Mouse (Mus musculus) gastrocnemius, adult 2 months (tissue): Measurements from ENCODE around the gene Ptges. TPM values are rescaled to one million over a fixed set of nuclear protein-coding genes. Genes with fewer than 3 reads are reported as not detected.
A peak's percentile ranks its signal among the peaks of the same experiment; 100 is the strongest.

Source experiments
- DNase-seq: peaks from one replicate; pipeline ENCODE4 v3.0.0; 2022
- H3K27ac ChIP-seq: fragments of 200-600 bp; 2 replicates; pipeline ENCODE4 v1.8.1; 2022; ENCODE audit warnings: mild to moderate bottlenecking
- H3K4me3 ChIP-seq: fragments of 200-600 bp; 2 replicates; pipeline ENCODE4 v1.8.1; 2022; ENCODE audit warnings: mild to moderate bottlenecking, moderate library complexity
- CTCF ChIP-seq: fragments of 200-600 bp; IDR thresholded peaks from 2 replicates; pipeline ENCODE4 v1.8.1; 2022; ENCODE audit warnings: antibody characterized with exemption, mild to moderate bottlenecking, moderate library complexity
- intact Hi-C: fragments of 180-260 bp; cut with DNase I; formaldehyde crosslinking; loops from one replicate; pipeline ENCODE4 v1.15.1; 2025
- total RNA-seq, 2 experiments: library from RNA; stranded (reverse); gene quantifications; 2 replicates each; pipeline ENCODE4 v1.2.3; 2021

Gene Ptges
- total RNA-seq, 2 experiments from 2014 or later = 2.9 to 3.7 TPM

DNA sequence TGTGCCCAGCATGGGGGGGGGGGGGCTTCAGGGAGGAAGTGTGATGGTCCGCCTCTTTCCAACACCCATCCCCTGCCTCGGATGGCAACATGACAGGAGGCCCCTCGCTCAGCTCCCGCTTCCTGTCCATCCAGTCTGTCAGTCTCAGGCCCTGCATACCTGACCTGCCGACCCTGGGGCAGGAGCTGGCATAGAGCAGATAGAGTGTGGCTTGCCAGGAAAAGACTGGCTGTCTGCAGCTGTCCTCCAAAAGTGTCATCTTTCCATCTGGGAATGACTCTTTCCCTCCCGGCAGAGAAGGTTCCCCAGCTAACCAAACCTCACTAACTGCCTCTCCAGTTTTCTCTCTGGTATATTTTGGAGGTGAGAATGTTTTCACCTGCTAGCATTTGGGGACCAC is 79.1 kb downstream of the Ptges start:
- peak; percentile 57 for DNase-seq
- no peak for TF ChIP-seq CTCF
- Histone ChIP-seq H3K4me3 (no peak overlapping the region), H3K27ac (peak overlapping the region; percentile 44; the same call in 1 of the 2 replicates)
- intact Hi-C loops = no loop called here

DNA sequence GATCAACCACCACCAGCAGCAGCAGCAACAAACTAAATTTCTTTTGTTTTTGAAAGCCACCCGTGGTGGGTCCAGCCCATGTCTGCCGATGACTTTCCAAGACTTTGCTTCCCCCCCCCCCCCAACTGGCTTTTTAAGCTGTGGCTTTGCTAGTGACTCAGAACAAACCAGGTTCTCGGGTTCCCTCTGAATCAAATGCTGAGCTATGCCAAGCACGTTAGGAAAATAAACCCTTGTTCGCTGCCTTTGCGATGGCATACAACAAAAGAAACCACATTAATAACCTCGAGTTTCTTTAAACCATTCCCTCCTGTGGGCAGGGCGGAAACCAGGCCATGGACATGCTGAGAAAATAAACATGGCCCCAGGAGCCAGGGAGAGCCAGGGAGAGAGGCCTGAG is 81.5 kb downstream of the Ptges start:
- no peak for DNase-seq
- TF ChIP-seq CTCF = no peak
- no peak overlapping the region for H3K27ac ChIP-seq
- intact Hi-C loops = no loop called here
- H3K4me3 ChIP-seq = no peak overlapping the region

DNA sequence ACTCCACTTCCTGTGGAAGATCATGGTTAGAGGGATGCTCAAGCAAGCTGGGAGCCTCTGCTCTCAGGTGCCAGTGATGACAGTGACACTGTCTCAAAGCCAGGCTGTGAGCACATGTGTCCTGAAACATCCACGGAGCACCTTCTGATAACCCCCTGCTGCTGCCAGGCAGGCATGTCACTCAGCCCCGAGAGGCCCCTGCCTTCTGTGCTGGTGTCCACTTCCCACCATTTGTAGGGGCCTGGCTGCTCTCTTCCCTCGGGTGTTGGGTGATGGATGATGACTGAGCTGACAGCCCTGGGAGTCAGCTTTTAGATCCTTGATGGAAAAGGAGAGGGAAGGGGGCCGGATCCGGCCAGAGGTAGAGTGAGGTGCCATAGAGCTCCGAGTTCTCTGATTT is 82.9 kb downstream of the Ptges start:
- intact Hi-C loops = no loop called here
- TF ChIP-seq CTCF = no peak
- Histone ChIP-seq H3K4me3 (peak overlapping the region; percentile 75), H3K27ac (no peak overlapping the region)
- no peak for DNase-seq

DNA sequence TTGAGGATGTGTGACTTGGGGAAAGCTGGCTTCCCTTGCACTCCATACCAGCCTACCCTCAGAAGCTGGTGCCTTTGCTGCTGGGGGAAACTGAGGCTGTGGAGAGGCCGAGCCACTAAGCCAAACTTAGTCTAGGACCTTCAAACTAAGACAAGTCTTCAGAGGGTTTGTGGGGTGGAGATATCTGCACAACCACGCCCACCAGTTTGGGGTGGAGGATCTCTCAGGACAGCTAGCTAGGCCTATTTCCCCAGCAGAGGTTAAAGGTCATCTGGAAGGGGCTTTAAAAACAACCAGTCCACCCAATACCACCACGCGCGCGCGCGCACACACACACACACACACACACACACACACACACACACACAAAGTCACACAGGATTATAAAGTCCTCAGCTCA is 83.4 kb downstream of the Ptges start:
- no peak for DNase-seq
- no peak for TF ChIP-seq CTCF
- intact Hi-C loops = no loop called here
- no peak overlapping the region for H3K27ac ChIP-seq
- peak overlapping the region; percentile 75 for H3K4me3 ChIP-seq

DNA sequence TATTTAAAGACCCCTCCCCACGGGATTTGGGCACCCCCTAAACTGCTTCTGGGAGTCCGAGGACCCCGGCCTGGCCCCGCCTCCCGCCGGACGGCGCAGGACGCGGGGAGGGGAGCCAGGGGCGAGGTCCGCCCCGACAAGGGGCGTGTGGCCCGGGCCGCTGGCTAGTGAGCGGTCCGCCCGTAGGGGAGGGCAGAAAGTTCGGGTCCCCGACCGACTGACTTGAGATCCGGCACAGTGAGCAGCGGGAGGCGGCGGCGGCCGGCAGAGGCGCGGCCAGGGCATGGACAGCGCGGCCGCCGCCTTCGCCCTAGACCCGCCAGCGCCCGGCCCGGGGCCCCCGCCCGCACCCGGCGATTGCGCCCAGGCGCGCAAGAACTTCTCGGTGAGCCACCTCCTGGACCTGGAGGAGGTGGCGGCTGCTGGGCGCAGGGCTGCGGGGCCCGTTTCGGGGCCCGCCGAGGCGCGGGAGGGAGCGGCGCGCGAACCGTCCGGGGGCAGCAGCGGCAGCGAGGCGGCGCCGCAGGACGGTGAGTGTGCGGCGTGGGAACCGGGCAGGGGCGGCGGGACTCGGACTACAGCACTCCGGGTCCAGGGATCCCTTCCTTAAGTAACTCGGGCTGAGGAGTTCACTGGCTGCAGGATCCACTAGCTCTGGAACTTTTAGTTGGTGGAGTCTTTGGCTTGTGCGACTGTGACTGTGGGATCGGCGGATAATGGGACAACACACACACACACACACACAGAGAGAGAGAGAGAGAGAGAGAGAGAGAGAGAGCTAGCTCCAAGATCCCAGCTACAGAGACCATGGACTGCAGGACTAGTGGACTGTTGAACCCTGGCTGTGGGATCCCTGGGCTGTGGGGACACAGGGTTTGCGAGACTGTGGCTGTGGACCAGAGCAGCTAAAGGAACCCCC is 84.3 kb downstream of the Ptges start:
- peak overlapping the region; percentile 63 for H3K27ac ChIP-seq
- intact Hi-C loops = no loop called here
- peak; percentile 35 for TF ChIP-seq CTCF
- DNase-seq = peak; percentile 70
- H3K4me3 ChIP-seq = peak overlapping the region; percentile 75

DNA sequence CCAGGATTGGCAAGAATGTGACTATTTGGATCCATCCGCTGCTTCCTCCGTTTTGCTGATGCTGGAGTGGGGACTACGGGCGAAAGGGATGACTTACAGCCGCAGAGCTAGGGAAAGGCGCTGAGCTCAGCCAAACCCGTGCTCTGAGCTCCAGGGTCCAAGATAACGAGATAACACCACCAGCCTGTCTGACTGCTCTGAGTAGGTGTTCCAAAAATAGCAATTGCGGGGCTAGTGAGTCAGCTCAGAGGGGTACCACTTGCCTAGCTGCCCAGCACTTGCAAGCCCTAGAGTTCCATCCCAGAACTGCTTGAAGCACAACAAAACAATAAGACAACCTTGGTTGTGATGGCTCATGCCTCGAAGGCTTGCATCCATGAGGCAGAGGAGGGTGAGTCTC is 87.0 kb downstream of the Ptges start:
- intact Hi-C loops = no loop called here
- H3K27ac ChIP-seq = no peak overlapping the region

More for the DNA sequence above, 87.0 kb downstream of the Ptges start:
- H3K4me3 ChIP-seq = no peak overlapping the region
- TF ChIP-seq CTCF = no peak
- no peak for DNase-seq

Other genes with a start within 250 kb of the Ptges start
- gene 1700001O22Rik, start 126.2 kb downstream of the Ptges start, total RNA-seq = 10 to 100 TPM in 1 of 2 experiments, under 1 TPM in 1; 0.33 to 22.0 TPM
- gene Ntmt1, start 122.0 kb downstream of the Ptges start, total RNA-seq = 10 to 100 TPM; 14.3 to 15.6 TPM
- gene Asb6, start 99.5 kb downstream of the Ptges start, total RNA-seq = 1 to 10 TPM; 7.0 TPM
- 1 to 10 TPM; 1.2 to 4.2 TPM for gene Prrx2, start 94.9 kb downstream of the Ptges start, total RNA-seq
- 10 to 100 TPM; 23.4 to 24.0 TPM for gene Tor1b, start 23.1 kb upstream of the Ptges start, total RNA-seq
- 1 to 10 TPM; 6.9 to 8.5 TPM for gene Tor1a, start 38.1 kb upstream of the Ptges start, total RNA-seq
- gene BC005624, start 52.3 kb upstream of the Ptges start, total RNA-seq = 10 to 100 TPM; 25.9 to 26.6 TPM
- 10 to 100 TPM in 1 of 2 experiments, 1 to 10 TPM in 1; 8.7 to 10.6 TPM for gene Usp20, start 52.4 kb upstream of the Ptges start, total RNA-seq
- gene Fnbp1, start 212.1 kb upstream of the Ptges start, total RNA-seq = 10 to 100 TPM in 1 of 2 experiments, 1 to 10 TPM in 1; 7.9 to 13.2 TPM
- gene Gpr107, start 222.5 kb upstream of the Ptges start, total RNA-seq = 10 to 100 TPM; 24.5 to 29.0 TPM